Mouse (Mus musculus): ENCODE measurements around the gene Cfap73.

Gene Cfap73

DNA sequence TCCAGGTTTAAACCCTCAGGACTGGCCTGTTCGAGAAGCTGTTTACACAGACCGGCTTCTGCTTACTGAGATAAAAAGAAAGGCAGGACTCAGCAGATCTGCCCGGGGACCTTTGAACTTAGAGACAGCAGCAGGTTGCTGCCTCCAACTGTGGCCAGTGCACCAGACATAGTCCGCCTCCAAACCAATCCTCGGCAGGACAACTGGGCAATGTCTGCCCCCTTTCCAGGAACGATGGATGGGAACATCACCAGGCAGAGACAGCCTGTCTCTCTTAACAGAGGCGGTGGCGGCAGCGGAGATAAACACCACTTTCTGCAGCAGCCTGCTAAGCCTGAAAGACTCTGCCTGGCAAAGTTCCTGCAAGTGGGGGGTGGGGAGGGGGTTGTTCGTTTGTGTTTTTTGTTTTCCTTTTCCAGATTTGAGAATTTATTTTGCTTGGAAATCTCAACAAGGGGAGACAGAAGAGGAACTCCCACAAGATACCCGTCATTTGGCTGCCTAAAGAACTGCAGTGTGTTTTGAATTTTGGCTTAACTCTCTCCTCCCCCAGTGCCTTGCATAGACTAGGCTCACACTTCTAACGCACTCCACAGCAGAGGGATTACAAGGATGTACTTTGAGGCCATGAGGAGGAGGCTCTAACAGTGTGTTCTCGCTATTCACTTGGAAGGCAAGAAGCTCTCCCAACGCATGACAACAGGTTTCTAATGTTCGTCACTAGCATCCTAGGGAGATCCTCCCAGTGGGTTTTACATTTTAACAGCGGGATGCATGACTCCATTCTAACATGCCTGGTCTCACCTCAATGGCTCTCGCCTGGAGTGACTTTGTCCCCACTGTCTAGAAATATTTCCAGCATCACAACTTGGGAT lies 47.1 kb downstream of the Cfap73 start:
- DNase-seq (ENCODE audit: low read depth, low spot score): peak; percentile 54

DNA sequence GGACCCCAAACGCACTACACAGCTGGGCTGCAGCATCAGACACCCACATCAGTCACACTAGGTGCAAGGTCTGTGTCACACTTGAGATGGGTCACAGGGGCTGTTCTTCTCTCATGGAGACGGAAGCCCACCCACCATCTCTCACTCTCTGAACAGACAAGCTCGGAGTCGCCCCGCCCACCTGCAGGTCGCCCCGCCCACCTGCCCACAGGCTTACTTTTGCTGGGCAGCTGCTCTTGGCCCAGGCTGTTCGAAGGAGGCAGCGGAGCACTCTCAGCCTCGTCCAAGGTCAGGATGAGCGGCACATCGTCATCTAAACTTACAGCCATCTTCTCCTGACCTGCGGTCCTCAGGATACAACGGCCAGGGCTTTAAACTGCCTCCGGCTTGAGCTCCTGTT lies 49.1 kb downstream of the Cfap73 start:
- DNase-seq (ENCODE audit: low read depth, low spot score): peak; percentile 50

- no peak for DNase-seq (ENCODE audit: low read depth, low spot score)
Observed at GRCm38 (mm10) chr5:120583511-120583910, 50.5 kb downstream of the Cfap73 start.

- peak; percentile 33 for DNase-seq (ENCODE audit: low read depth, low spot score)
Observed at GRCm38 (mm10) chr5:120582002-120582401, 52.0 kb downstream of the Cfap73 start.

GRCm38 (mm10) chr5:120579898-120580626 lies 54.0 kb downstream of the Cfap73 start:
- no peak for DNase-seq (ENCODE audit: low read depth, low spot score)

- DNase-seq (ENCODE audit: low read depth, low spot score): peak; percentile 35
Observed at GRCm38 (mm10) chr5:120579211-120579897, 54.7 kb downstream of the Cfap73 start.

DNA sequence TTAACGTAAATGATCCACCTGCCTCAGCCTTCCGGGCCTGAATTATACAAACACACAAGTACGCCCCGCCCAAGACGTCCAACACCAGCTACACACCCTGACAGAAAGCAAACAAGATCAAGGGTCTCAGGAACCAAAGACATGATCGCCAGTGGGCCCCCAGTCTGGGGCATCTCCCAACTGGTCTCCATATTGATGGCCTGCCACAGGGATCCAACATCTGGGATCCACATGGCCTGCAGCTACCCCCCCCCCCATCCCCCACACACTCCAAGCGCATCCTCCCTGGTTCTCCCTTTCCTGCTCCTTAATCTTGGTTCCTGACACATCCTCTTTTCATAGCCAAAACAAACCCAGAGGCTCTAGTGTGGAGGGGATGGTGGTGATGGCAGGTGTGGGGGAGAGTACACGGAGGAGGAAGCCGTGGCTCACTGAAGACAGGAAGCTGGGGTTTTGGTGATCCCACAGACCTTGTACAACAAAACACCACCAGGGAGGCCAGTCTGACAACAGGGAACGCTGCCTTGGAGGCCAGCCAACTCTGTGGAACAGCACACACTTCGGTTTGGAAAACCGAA lies 55.4 kb downstream of the Cfap73 start:
- peak; percentile 20 for DNase-seq (ENCODE audit: low read depth, low spot score)

Measured in R1 (cell line).